Mouse (Mus musculus) bone marrow macrophage, adult 2 months (primary cell): Measurements from ENCODE around the gene Dse.

ENCODE experiments used
- CTCF ChIP-seq: IDR thresholded peaks from 2 replicates; pipeline ENCODE4 v1.5.1; 2012; ENCODE audit warnings: low read depth, mild to moderate bottlenecking, low read length, moderate library complexity
- POLR2A ChIP-seq: IDR thresholded peaks from 2 replicates; pipeline ENCODE4 v1.6.1; 2012; ENCODE audit warnings: mild to moderate bottlenecking, low read depth, low read length, borderline replicate concordance

DNA sequence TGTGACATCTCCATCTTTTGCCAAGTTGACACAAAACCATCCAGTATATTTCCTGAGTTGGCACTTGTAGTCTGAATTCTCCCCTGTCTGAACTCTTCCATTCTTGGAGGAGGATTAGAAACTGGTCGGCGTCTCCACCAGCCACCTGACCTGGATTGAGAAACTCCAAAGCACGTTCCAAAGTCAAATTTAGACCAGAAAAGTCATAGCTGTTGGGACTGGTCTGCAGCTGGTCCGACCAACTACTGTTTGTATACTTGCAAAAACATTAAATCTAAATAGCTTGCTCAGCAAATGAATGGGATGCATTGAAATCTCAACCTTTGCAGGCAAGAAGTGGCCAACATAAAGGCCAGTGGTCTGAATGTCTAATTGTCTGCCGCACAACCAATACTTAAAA is 29.1 kb upstream of the Dse start:
- TF ChIP-seq POLR2A, result no peak
- no peak for TF ChIP-seq CTCF
